9 mouse cellular contexts compared by ENCODE assay signal in the genomic region with DNA sequence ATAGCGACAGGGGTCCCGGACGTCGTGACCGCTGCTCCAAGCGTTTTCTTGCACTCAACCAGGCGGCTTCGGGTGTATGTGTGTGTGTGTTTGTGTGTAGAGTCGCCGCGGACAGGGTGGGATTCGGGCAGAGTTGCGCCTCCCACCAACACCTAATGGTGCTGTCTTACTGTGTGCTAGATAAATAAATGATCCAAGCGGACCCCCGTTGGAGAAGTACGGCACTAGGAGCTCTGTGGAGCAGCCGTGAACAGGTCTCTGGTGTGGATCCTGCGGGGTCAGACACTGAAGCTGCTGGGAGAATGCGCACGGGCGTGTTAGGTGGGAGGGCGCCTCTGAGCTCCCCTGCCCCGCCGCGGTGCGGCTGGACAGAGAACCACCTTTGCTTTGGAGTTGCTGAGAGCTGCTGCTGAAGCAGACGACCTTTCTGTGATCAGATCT. TPM values are rescaled to one million over a fixed set of nuclear protein-coding genes. Genes with fewer than 3 reads are reported as not detected.
DNase-seq lines count a peak whose midpoint lies in the region; ATAC-seq and TF ChIP-seq lines count a peak whose summit lies in the region.
"Had no signal": no experiment of that assay in that cellular context is flagged by ENCODE, and none has a peak within 500 bp of the region (broad histone marks: within the 10 kb centered on the region; RNA-seq: fewer than 3 reads in every experiment).

No protein-coding gene starts in this region.

- TF ChIP-seq CTCF in cerebellum, adult 2 months (IDR thresholded peaks at IDR 0.05; ENCODE audit: borderline replicate concordance, insufficient read depth, low read depth, low read length): no peak; the same call in 1 of the 2 replicates
- no peak for TF ChIP-seq CTCF in olfactory bulb, adult 2 months (IDR thresholded peaks at IDR 0.05; ENCODE audit: insufficient read depth, low read depth, low read length)

- TF ChIP-seq POLR2A in cerebellum, adult 2 months (IDR thresholded peaks at IDR 0.05; ENCODE audit: borderline replicate concordance, insufficient read depth, low read length): no peak
- no peak for TF ChIP-seq POLR2A in olfactory bulb, adult 2 months (IDR thresholded peaks at IDR 0.05; ENCODE audit: insufficient read depth, low read depth, low read length)

- no peaks in the 10 kb centered on the region for H3K36me3 ChIP-seq in heart, embryonic 10.5 days

- DNase-seq in heart, embryonic 10.5 days (ENCODE audit: low spot score): no peak
- DNase-seq in heart, postnatal 14 days: no peak
- DNase-seq in cerebellum, adult 2 months: peak; percentile 71 to 73
- peak; percentile 45 to 56 for DNase-seq in left cerebral cortex, postnatal 14 days (ENCODE audit: low spot score in 2 of 2)
- no peak for DNase-seq in urinary bladder, postnatal 4 days (ENCODE audit: low spot score in 2 of 2)
- DNase-seq in lung, postnatal 14 days: no peak

- 5% methylated on average over 27 of the region's 27 CpGs for WGBS in heart, embryonic 10.5 days
- under 1% methylated on average over 27 of the region's 27 CpGs for WGBS in cerebellum, adult 2 months
- WGBS in olfactory bulb, adult 2 months: 1% methylated on average over 27 of the region's 27 CpGs

- intact Hi-C loops in heart, postnatal 14 days (cut with DNase I): no loop called here
- intact Hi-C loops in left cerebral cortex, postnatal 14 days (cut with DNase I): no loop called here

- peaks cover 12% of the 10 kb centered on the region; the same call in 1 of the 2 replicates for H3K4me1 ChIP-seq in heart, embryonic 10.5 days
- no peaks in the 10 kb centered on the region for H3K4me1 ChIP-seq in cerebellum, adult 2 months (ENCODE audit: control insufficient read depth, insufficient read depth, low read length)
- H3K4me1 ChIP-seq in olfactory bulb, adult 2 months (ENCODE audit: control insufficient read depth, insufficient read depth, low read length): peaks cover 5% of the 10 kb centered on the region

- peak overlapping the region; percentile 60 for H3K4me3 ChIP-seq in heart, embryonic 10.5 days
- peak overlapping the region; percentile 70 for H3K4me3 ChIP-seq in cerebellum, adult 2 months (replicated peaks; ENCODE audit: insufficient read depth, low read depth, low read length)
- peak overlapping the region; percentile 75 for H3K4me3 ChIP-seq in olfactory bulb, adult 2 months (ENCODE audit: insufficient read depth, low read depth, low read length)

- H3K27me3 ChIP-seq in heart, embryonic 10.5 days (ENCODE audit: insufficient read depth, poor library complexity, severe bottlenecking): peaks cover 73% of the 10 kb centered on the region
- H3K27me3 ChIP-seq in cerebellum, adult 2 months (ENCODE audit: control insufficient read depth, insufficient read depth, low read length): no peaks in the 10 kb centered on the region

- no peak overlapping the region for H3K27ac ChIP-seq in heart, embryonic 10.5 days
- H3K27ac ChIP-seq in cerebellum, adult 2 months (ENCODE audit: insufficient read depth, low read length): peak overlapping the region; percentile 25
- H3K27ac ChIP-seq in olfactory bulb, adult 2 months (ENCODE audit: insufficient read depth, low read depth, low read length): no peak overlapping the region

- ATAC-seq in frontal cortex, adult (ENCODE audit: low TSS enrichment): peak; percentile 36

- no peaks in the 10 kb centered on the region for H3K9me3 ChIP-seq in heart, embryonic 10.5 days

RNA-seq across cellular contexts. Expression of a gene that starts 0.9 kb away (rescaled TPM):
- polyA plus RNA-seq in heart, embryonic 10.5 days (2016; fragmentation: Nextera tagmentation; extraction: Ambion mirVana): 0.09 TPM in 1 of 2 replicates, not detected in the other
- total RNA-seq in heart, postnatal 14 days (2021): not detected
- polyA plus RNA-seq in cerebellum, adult 2 months (2012; rRNA removed): 12.7 and 14.6 TPM in 2 replicates
- 10 to 100 TPM; 71.0 to 79.6 TPM for total RNA-seq in left cerebral cortex, postnatal 14 days (2021)
- polyA plus RNA-seq in olfactory bulb, adult 2 months (2012; ENCODE audit: insufficient read depth, insufficient read length, low replicate concordance, missing spikeins): not detected in 2 replicates
- polyA plus RNA-seq: C2C12 had no signal

Comparison
In these comparisons a context has a peak if more than half of its experiments do, and no peak if none do; other contexts are left out.
1. DNase-seq: peak in cerebellum, adult 2 months (2 of 2) and left cerebral cortex, postnatal 14 days (2 of 2); none in heart, embryonic 10.5 days (single experiment), heart, postnatal 14 days (0 of 2), urinary bladder, postnatal 4 days (0 of 2) and lung, postnatal 14 days (single experiment).
2. RNA of a gene that starts 0.9 kb away (polyA plus RNA-seq): 12.7 to 14.6 TPM in cerebellum, adult 2 months; 0.09 TPM in heart, embryonic 10.5 days and not detected in olfactory bulb, adult 2 months; every median in the first group is over 10 times any median in the second.
3. Peak in every context shown above with its lines, with median percentiles within 50 percentile points of each other: H3K4me3 ChIP-seq.